Mouse (Mus musculus) monocyte, adult 2 months (primary cell): ENCODE data around the gene Mpdu1.
"Not testable (repeated sequence)": the region's sequence is repeated elsewhere in the genome, so short reads cannot be mapped to it uniquely, and the experiment has no call there.

Experiments used
- DNase-seq, 2 experiments: peaks; one replicate each; pipeline ENCODE4 v3.0.0; 2022; ENCODE audit warnings: low spot score in 2 of 2, low read depth in 1 of 2

Mpdu1 gene

GRCm38 (mm10) chr11:69662213-69662966, at the start of gene Mpdu1:
Mpdu1 (minus strand) TSS chr11:69662642.
- DNase-seq, result peak; percentile 94 to 95

GRCm38 (mm10) chr11:69711082-69711481, 48.6 kb upstream of the Mpdu1 start:
- no peak for DNase-seq

- DNase-seq, result no peak
These were observed 48.0 kb upstream of the Mpdu1 start for GRCm38 (mm10) chr11:69710470-69710869.

GRCm38 (mm10) chr11:69709554-69710446, 47.4 kb upstream of the Mpdu1 start:
- no peak for DNase-seq

GRCm38 (mm10) chr11:69708614-69709265, 46.3 kb upstream of the Mpdu1 start:
- no peak for DNase-seq

GRCm38 (mm10) chr11:69707873-69708381, 45.5 kb upstream of the Mpdu1 start:
- no peak for DNase-seq

GRCm38 (mm10) chr11:69707480-69707847, 45.0 kb upstream of the Mpdu1 start:
- DNase-seq, result no peak

GRCm38 (mm10) chr11:69706775-69707479, 44.5 kb upstream of the Mpdu1 start:
- no peak for DNase-seq

GRCm38 (mm10) chr11:69704613-69705010, 42.2 kb upstream of the Mpdu1 start:
- DNase-seq, result no peak

GRCm38 (mm10) chr11:69703814-69704612, 41.6 kb upstream of the Mpdu1 start:
- no peak for DNase-seq

- not testable (repeated sequence) for DNase-seq
These were observed 40.9 kb upstream of the Mpdu1 start for GRCm38 (mm10) chr11:69703381-69703780.

- not testable (repeated sequence) for DNase-seq
These were observed 40.4 kb upstream of the Mpdu1 start for GRCm38 (mm10) chr11:69702886-69703285.

GRCm38 (mm10) chr11:69699595-69699994, 37.2 kb upstream of the Mpdu1 start:
- no peak for DNase-seq

- DNase-seq, result no peak
These were observed 36.1 kb upstream of the Mpdu1 start for GRCm38 (mm10) chr11:69698574-69698973.

- DNase-seq, result no peak
These were observed 35.0 kb upstream of the Mpdu1 start for GRCm38 (mm10) chr11:69697396-69697795.

GRCm38 (mm10) chr11:69695361-69696181, 33.1 kb upstream of the Mpdu1 start, which contains the start of the genes Tnfsf12 and Tnfsfm13:
Tnfsf12 (minus strand) TSS chr11:69695849.
Tnfsfm13 (minus strand) TSS chr11:69696098.
- DNase-seq, result peak; percentile 66 to 73

- no peak for DNase-seq
These were observed 32.6 kb upstream of the Mpdu1 start for GRCm38 (mm10) chr11:69695046-69695360.

- no peak for DNase-seq
These were observed 31.1 kb upstream of the Mpdu1 start for GRCm38 (mm10) chr11:69693421-69693965.

GRCm38 (mm10) chr11:69692863-69693262, 30.4 kb upstream of the Mpdu1 start:
- DNase-seq, result no peak
